Mouse (Mus musculus) heart, postnatal 36 days (tissue): ENCODE results near the gene Ttbk2. TPM values are rescaled to one million over a fixed set of nuclear protein-coding genes. Genes with fewer than 3 reads are reported as not detected.
A peak's percentile ranks its signal among the peaks of the same experiment; 100 is the strongest.

Experiments used
- DNase-seq, 2 experiments: peaks; one replicate each; pipeline ENCODE4 v3.0.0; 2021 to 2022
- intact Hi-C: fragments of 180-260 bp; cut with DNase I; formaldehyde crosslinking; loops from one replicate; pipeline ENCODE4 v1.15.1; 2025
- total RNA-seq, 2 experiments: library from RNA; stranded (reverse); gene quantifications; 2 replicates each; pipeline ENCODE4 v1.2.3; 2021

Gene Ttbk2
- total RNA-seq, 2 experiments from 2014 or later, result 10.7 to 12.5 TPM

DNA sequence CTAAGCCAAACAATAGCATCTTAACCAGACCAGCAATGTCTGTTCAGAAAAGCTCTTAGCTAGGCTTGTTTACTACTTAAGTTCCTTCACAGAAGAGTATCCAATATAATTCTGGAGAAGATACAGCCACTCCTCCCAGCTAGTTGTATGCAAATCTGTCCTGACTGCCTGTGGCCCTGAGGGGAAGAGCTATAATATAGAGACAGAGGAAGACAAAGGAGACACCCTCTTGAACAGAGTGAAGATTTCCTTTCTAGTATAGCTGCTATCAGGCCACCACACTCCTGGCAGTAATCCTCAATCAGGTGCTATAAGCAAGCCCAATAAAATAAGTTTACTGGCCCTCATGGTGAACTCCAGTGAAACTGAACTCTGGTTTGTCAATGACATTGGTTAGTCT, 88.5 kb downstream of the Ttbk2 start:
- DNase-seq, result no peak
- intact Hi-C loops, result no loop called here

DNA sequence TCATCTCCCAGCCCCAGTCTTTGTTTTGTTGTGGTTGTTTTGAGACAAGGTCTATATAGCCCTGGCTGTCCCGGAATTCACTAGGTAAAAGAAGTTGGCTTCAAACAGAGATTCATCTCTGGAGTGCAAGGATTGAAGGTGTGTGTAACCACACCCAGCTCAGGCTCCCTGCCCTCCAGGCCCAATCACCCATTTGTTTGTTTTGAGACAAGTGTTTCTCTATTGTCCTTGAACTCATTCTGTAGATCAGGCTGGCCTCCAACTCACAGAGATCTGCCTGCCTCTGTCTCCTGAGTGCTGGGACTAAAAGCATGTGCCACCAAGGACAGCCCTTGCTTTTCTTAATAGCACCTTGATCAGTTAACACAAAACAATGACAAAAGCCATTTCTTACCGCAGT, 102.4 kb downstream of the Ttbk2 start:
- no peak for DNase-seq
- intact Hi-C loops, result no loop called here

DNA sequence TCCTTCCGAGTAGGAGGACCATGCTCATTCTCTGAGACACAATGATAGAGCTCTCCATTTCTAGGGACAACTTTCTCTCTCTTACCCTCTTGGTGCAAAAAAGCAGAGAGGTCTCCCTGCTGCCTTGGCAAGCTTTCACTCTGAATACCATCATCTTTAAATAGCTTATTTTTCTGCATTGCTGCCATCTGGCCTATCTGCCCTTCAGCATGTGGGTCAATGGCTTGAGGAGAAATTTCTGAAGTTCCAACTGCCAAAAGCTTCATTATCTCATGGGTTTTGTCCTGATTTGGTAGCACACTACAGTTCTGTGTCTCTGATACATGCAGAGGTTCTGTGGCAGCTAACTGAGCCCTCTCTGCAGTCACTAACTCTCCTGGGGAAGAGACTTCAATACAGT, 104.9 kb downstream of the Ttbk2 start:
- intact Hi-C loops, result no loop called here
- DNase-seq, result no peak

DNA sequence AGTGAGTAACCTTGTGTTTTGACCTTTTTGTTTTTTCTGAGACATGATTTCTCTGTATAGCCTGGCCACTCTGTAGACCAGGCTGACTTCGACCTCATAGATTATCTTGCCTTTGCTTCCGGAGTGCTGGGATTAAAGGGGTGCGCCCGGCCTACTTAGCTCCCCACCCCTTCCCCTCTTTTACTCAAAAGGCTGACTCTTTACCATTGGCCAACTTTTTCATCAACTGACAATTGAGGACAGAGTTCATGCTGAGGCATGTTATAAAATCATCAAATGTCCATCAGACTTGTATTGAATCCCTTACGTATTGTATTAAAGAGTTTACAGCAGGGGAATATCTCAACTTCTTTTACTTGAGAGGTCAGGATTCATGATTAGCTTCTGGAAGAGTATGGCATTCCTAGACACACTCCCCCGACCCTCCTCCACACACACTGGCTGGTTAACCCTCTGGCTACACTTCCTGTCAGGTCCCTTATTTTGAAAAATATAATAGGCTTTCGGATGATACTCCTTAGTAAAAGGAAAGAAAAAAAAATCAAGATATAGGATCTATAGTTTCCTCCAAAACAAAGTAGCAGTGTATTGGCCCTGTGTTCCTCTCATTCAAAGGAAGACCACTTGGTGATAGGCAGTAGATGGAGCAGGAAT, 118.4 kb downstream of the Ttbk2 start:
- intact Hi-C loops, result loop anchor here (5.0 kb wide), 1 partner anchor 120 kb away; the partner anchor contains the start of genes Cdan1 and Ttbk2
- DNase-seq, result no peak

DNA sequence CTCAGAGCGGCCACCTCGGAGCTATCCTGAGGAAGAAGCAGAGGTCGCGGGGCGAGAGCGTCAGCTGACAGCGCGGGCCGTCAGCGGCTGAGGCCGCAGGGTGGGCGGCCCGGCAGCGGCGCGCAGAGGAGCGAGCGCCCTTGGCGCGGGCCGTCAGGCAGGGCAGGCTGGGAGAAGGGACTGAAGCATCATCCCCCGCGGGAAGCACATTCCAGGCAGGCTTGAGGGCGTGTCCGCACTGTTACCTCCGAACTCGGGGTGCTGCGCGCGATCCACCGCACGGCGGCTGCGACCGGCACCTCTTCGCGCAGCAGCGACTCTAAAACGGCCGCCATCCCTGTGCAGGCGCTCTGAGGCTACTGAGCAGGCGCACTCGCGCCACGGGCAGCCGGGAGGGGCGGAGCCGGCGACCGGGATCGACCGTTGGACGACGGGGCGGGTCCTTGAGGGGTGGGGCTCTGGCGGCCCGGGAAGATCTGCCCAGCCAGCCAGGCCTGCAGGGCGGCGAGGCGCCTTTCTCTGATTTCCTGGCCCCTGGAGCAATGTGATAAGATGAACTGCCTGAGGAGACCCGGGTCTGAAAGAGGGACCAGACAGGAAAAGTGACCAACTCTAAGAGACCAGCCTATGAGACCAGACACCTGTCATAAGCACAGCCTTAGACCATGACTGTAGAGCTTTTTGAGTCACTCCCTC, 119.1 kb downstream of the Ttbk2 start:
- intact Hi-C loops, result loop anchor here (5.0 kb wide), 1 partner anchor 121 kb away; the partner anchor contains the start of genes Cdan1 and Ttbk2
- DNase-seq, result peak; percentile 91 to 92

DNA sequence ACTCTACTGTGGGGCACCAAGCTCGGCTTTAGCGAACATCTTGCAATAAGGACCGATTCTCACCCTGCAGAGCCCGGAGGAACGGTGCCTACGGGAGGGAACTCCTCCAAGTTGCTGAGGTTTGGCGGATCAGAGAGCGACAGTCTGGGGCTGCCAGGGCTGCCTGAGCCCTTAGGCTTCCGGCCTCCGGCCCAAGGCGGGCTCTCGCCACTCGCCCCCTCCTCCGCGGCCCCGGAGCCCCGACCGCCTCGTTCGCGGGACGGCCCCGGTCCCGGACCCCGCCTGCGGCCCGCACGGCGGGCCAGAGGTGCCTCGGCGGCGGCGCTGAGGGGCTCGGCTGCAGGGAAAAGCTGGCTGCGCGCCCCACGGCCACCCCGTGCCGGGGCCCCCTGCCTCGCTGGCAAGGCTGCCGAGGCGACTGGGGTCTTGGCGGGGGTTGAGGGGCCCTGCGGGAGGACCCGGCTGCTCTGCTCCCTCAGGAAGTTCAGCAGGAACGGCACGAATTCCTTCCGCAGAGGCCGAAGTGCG, 119.7 kb downstream of the Ttbk2 start:
- intact Hi-C loops, result loop anchor here (5.0 kb wide), 1 partner anchor 122 kb away; the partner anchor contains the start of genes Cdan1 and Ttbk2
- DNase-seq, result peak in 1 of 2 experiments; percentile 21

DNA sequence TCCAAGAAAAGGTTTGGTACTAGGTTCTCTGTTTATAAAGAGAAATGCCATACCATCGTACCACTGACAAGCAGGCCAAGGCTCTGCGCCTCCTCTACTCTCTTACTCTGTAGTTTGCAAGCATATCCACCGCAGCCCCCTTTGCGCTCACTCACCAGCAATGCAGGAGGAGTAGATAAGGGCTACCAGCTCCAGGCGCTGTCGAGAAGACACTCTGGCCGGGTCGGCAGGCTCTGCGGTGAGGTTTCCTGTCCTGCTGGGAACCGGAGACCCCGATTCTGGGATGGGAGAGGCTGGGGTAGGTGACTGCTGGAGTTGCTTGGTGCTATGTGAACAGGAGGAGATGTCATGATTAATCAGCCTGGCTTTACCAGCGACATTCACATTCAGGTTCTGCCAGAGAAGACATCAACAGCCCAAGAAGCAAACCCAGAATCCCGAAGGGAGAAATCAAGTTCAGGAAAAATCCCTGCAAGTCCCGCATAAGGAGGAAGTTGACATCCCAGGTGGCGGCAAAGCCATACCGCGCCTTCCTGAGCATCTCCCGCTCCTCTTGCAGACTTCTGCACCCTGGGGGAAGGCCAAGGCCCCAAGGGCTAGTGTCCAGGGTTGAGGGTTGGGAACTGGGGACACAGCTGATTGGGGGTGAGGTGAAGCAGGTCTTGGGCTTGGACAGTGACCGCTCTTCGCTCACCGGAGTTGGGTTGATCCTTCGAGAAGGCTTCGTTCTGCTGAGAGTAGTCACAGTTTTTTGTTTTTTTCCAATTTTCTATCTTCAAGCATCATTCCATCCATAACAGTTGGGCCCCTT, 120.4 kb downstream of the Ttbk2 start:
- intact Hi-C loops, result loop anchor here (5.0 kb wide), 1 partner anchor 122 kb away; the partner anchor contains the start of genes Cdan1 and Ttbk2
- DNase-seq, result peak in 1 of 2 experiments; percentile 18

DNA sequence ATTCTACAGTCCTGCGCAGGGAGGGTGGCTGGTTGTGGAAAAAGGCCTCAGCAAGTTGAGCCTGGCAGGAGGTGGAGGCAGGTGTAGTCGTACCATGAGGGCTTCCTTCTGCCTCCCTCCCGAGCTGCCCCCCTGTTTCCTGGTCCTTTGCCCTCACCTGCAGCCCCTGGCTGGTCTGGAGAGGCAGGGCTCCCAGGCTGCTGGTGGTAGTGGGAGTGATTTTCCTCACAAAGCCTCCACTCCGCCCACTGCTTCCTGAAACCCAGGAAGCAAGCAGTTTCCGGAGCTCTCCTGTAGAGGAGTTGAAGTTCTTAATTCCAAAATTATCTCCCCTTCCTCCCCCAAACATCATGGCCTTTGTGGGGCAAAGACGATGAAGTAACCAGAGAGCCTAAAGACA, 126.2 kb downstream of the Ttbk2 start:
- intact Hi-C loops, result no loop called here
- DNase-seq, result no peak

DNA sequence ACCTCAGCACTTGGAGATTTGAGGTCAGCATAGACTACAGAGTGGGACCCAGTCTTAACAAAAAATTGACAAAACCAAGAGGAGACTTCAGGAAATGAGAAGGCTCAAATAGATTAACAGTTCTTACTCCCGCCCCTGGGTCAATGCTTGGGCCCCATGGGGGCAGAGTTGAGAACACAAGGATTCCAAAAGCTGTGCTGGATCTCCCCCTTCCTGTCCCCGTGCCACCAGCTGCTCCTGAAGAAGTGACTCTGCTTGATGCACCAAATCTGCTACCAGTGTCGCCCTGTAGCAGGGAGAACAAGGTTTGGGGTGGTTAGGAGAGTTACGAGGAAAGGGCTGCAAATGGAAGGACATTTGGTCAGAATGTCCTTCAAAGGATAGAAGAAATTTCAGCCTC, 126.8 kb downstream of the Ttbk2 start:
- no peak for DNase-seq
- intact Hi-C loops, result no loop called here

DNA sequence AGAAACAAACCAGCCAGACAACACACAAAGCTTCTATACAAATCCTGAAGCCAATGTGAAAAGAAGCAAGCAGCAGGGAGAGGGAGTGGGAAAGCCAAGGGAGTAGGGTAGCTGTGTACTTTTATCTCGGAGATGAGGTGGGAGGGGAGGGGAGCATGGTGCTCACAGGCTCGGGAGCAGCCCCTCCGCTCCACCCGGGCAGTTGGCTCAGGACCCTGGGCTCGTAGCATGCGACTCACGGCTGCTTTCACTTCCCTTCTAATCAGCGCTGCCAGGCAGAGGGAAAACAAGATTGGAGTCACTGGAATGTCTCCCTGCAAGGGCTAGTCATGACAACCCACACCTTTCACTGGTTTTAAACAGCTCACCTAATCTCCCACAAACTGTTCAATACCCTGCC, 127.9 kb downstream of the Ttbk2 start:
- no peak for DNase-seq
- intact Hi-C loops, result no loop called here

DNA sequence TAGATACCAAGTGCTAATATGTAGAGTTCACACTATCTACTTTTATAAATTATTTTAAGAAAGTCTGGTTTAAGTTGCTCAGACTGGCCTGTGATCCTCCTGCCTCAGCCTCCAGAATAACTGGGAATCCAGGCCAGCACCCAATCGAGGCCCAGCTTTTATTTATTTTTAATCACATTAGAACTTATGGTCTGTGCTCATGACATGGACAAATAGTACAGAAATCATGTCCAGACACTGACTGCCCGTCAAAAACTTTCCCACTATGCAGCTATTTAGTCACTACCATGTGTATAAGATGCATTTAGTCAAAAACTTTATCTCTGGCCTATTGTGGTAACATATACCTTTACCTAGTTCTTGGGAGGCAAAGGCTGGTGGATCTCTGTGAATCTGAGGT, 128.5 kb downstream of the Ttbk2 start:
- intact Hi-C loops, result no loop called here
- DNase-seq, result no peak

DNA sequence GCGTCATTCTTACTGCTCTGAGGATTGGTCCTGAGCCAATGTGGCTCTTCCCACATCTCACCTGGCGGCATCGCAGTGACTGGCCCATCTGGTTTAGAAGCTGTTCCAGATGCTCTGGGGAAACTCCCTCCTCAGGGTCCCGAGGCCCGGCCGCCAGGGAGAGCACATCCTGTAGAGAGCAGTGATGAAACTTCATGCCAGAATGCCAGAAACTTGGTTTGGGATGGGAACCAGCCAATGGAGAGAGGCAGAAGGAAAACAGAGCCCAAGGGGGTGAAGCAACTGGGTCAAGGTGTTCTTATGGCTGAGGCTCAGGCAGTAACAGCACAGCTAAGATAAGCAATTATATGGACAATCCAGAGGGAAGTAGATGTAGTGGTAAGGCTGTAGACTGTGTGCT, 129.6 kb downstream of the Ttbk2 start:
- no peak for DNase-seq
- intact Hi-C loops, result no loop called here

DNA sequence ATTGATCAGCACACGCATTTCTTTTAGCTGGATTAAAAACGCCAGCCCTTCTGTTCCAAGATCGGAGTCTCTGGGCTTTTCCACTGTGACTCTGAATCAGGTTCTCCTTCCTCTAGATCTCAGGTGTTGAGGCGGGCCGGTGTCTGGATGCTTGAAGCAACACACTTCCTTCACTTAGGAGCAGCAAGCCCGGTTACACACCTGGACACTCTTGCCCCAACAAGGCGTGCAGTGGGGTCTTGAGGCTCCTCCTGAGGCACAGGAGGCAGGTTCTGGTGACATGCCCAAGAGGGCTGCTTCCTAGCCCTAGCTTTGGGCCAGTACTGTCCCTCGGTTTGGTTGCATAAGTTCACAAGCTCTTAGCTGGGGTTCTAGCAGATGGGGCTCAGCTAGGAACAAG, 131.9 kb downstream of the Ttbk2 start:
- intact Hi-C loops, result no loop called here
- no peak for DNase-seq

DNA sequence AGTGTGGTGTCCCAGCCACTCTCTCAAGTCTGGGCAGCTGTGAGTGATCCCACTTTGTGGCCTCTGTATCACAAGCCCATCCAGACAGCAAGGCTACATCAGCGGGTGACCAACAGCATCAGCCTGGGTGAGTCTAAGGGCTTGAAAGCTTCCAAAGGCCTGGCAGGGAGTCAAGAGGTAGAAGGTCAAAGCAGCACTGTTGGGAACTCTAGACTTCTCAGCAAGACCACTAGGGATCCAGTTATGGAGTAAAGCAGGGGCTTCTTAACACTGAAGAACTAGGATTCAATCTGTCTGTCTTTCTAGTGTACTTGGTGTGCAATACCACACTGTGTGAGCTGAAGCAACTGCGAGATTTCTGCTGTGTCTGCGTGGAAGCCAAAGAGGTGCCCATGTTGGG, 137.0 kb downstream of the Ttbk2 start:
- no peak for DNase-seq
- intact Hi-C loops, result no loop called here

DNA sequence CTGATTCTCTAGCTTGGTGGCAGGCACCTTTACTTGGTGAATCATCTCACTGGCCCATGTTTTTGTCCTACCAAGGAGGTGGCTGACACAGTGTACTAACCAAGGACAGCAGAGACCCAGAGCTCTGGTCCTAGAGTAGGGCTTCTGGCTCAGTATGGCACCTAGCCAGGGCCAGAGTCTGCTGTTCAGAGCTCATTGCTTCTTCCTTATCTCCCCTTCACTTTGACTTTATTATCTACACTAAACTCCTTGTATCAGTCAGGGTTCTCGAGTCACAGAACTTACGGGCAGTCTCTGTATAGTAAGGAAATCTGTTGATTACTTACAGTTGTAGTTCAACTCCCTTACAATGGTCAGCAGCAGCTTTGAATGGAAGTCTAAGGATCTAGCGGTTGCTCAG, 139.5 kb downstream of the Ttbk2 start:
- no peak for DNase-seq
- intact Hi-C loops, result no loop called here

DNA sequence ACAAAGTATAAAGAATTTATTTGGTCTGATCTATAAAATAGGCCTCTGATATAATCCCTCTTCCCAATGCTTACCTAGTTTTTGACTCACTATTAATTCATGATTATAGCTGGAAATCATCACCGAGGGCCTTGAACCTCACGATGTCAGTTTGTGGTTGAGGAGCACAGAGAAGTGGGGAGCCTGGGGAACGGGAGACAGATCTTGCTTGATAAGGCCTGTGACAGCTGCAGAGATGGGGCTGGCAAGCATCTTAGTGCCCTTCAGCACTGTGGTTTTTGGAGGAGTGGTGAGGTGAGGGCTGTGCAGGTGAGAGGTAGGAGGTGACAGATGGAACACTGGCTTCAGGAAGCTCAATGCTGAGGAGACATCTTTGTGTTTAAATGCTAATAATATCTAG, 140.2 kb downstream of the Ttbk2 start:
- no peak for DNase-seq
- intact Hi-C loops, result no loop called here

DNA sequence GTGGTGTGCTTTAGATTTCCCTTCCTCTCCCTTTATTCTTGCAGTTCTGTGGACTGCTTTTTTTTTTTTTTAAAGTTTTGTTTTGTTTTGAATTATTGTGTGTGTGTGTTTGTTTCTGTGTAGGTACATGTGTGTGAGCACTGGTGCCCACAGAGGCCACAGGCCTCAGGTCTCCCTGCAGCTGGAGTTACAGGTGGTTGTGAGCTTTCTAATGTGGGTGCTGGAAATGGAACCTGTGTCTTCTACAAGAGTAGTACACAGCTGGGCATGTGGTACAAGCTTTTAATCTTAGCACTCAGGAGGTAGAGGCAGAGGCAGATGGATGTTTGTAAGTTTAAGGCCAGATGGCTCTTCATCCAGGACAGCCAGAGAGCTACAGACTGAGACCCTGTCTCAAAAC, 143.4 kb downstream of the Ttbk2 start:
- intact Hi-C loops, result no loop called here
- DNase-seq, result no peak

DNA sequence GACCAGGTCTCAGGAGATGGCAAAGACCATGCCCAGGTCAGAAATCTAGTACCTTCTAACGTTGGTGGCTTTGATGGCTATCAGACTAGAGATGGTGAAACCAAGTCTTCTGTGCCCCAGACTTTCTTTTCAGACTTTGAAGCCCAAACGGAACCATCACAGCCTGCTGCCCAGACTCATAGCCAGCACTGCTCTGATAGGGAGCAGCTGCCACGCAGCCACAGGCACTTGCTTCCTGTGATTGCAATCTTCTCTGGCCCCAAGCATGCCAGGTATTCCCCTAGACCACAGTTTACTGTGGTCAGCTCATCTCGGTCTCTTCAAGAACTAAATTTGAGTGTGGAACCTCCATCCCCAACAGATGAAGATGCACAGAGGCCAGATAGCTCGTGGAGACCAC, 147.7 kb downstream of the Ttbk2 start:
- no peak for DNase-seq
- intact Hi-C loops, result no loop called here

DNA sequence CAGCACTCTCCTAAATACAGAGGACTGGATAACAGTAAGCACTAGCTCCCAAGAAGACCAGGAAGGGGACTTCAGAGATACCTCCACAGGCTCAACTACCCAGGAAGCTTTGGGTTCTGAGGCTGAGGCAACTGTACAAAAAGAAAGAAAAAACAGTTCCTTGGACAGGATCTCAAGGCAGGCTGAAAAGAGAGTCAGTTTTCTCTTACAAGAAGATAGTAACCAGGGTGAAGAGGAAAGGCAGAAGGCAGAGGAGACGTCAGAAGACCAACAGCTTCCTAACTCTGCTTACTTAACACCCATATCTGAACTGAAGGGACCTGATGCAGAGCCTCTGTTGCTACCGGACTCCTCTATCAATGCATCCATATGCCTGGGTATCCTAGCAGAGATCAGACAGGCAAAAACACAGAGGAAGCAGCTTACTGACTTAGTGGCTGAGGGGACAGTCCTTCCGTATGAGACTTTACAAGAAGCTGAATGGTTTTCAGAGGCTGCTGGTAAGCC, 150.0 kb downstream of the Ttbk2 start:
- no peak for DNase-seq
- intact Hi-C loops, result no loop called here

DNA sequence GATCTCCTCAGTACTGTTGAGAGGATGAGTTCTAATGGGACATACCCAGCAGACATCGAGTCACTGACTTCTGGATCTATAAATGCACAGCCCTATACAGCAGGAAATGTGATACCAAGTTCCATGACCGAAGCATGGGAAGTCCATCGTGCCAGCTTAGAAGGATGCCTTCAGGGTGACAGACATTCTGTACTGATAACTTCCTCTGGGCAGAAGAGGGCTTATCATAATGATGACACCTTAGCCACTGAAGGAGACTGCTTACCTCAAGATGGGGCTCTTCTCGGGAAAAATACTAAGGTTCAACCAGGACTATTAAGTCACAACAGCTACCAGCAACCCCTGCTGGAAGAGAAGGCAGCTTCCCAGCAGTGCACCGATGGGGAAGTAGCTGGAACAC, 152.6 kb downstream of the Ttbk2 start:
- intact Hi-C loops, result no loop called here
- no peak for DNase-seq
